Mouse (Mus musculus) MEL (cell line): ENCODE results near the gene Nefh. TPM values are rescaled to one million over a fixed set of nuclear protein-coding genes. Genes with fewer than 3 reads are reported as not detected.
A peak's percentile ranks its signal among the peaks of the same experiment; 100 is the strongest.

Source experiments
- DNase-seq: peaks from one replicate; pipeline ENCODE4 v3.0.0; 2011; ENCODE audit warnings: low read depth, low spot score
- H3K27ac ChIP-seq: 2 replicates; pipeline ENCODE4 v1.5.1; 2012; ENCODE audit warnings: low read depth, mild to moderate bottlenecking, control low read depth, low read length, moderate library complexity; ENCODE audit not compliant: control insufficient read depth
- H3K27me3 ChIP-seq, 2 experiments: fragments of 150-350 bp in 1 of 2; sonication (generic) in 1 of 2; 2 replicates each; pipeline ENCODE4 v1.6.1; 2012; ENCODE audit warnings: low read length in 2 of 2, mild to moderate bottlenecking in 2 of 2, improper control_type of control experiment in 1 of 2, moderate library complexity in 1 of 2; ENCODE audit not compliant: insufficient read depth in 2 of 2, control insufficient read depth in 1 of 2
- H3K36me3 ChIP-seq, 2 experiments: 2 replicates each; pipeline ENCODE4 v1.6.1; 2012 to 2014; ENCODE audit warnings: low read length in 2 of 2, improper control_type of control experiment in 1 of 2, inconsistent platforms in 1 of 2, mild to moderate bottlenecking in 1 of 2; ENCODE audit not compliant: insufficient read depth in 2 of 2, control insufficient read depth in 1 of 2
- H3K4me1 ChIP-seq, 2 experiments: fragments of 150-350 bp in 1 of 2; sonication (generic) in 1 of 2; 2 replicates each; pipeline ENCODE4 v1.6.1; 2012; ENCODE audit warnings: low read length in 2 of 2, improper control_type of control experiment in 1 of 2, mild to moderate bottlenecking in 1 of 2; ENCODE audit not compliant: insufficient read depth in 2 of 2, control insufficient read depth in 1 of 2
- H3K4me3 ChIP-seq, 2 experiments: fragments of 150-350 bp in 1 of 2; sonication (generic) in 1 of 2; 2 replicates each; pipeline ENCODE4 v1.5.1; 2012; ENCODE audit warnings: low read depth in 2 of 2, low read length in 2 of 2, mild to moderate bottlenecking in 2 of 2, moderate library complexity in 2 of 2, control low read depth in 1 of 2, improper control_type of control experiment in 1 of 2; ENCODE audit not compliant: control insufficient read depth in 1 of 2, insufficient read depth in 1 of 2
- H3K79me2 ChIP-seq: 2 replicates; pipeline ENCODE4 v1.6.1; 2012; ENCODE audit warnings: mild to moderate bottlenecking, low read length, moderate library complexity; ENCODE audit not compliant: control insufficient read depth, poor library complexity, insufficient read depth
- H3K9ac ChIP-seq: 2 replicates; pipeline ENCODE4 v1.6.1; 2012; ENCODE audit warnings: low read depth, mild to moderate bottlenecking, control low read depth, low read length, moderate library complexity; ENCODE audit not compliant: control insufficient read depth, poor library complexity, severe bottlenecking
- H3K9me3 ChIP-seq: fragments of 150-350 bp; sonication (generic); replicated peaks from 2 replicates; pipeline ENCODE4 v1.6.1; 2012; ENCODE audit warnings: mild to moderate bottlenecking, low read length, improper control_type of control experiment, moderate library complexity; ENCODE audit not compliant: insufficient read depth
- BHLHE40 ChIP-seq: IDR thresholded peaks from 2 replicates; pipeline ENCODE4 v1.6.1; 2012; ENCODE audit warnings: low read depth, mild to moderate bottlenecking, inconsistent platforms, low read length, improper control_type of control experiment, borderline replicate concordance
- CHD1 ChIP-seq: IDR thresholded peaks from 2 replicates; pipeline ENCODE4 v1.6.1; 2012; ENCODE audit warnings: low read depth, mild to moderate bottlenecking, inconsistent platforms, low read length, improper control_type of control experiment
- CTCF ChIP-seq, 3 experiments: IDR thresholded peaks in 2 of 3; conservative IDR thresholded peaks in 1 of 3; 2 replicates each; pipeline ENCODE4 v1.5.1; 2011 to 2012; ENCODE audit warnings: low read length in 3 of 3, low read depth in 2 of 3, mild to moderate bottlenecking in 2 of 3, improper control_type of control experiment in 1 of 3, inconsistent platforms in 1 of 3, mixed read lengths in 1 of 3, moderate library complexity in 1 of 3; ENCODE audit not compliant: control insufficient read depth in 1 of 3, insufficient read depth in 1 of 3, poor library complexity in 1 of 3, severe bottlenecking in 1 of 3
- E2F4 ChIP-seq: IDR thresholded peaks from 2 replicates; pipeline ENCODE4 v1.6.1; 2011; ENCODE audit warnings: low read depth, low read length, improper control_type of control experiment, borderline replicate concordance
- ELF1 ChIP-seq: IDR thresholded peaks from 2 replicates; pipeline ENCODE4 v1.6.1; 2014; ENCODE audit warnings: low read depth, mild to moderate bottlenecking, inconsistent platforms, low read length, improper control_type of control experiment, moderate library complexity
- EP300 ChIP-seq, 2 experiments: IDR thresholded peaks; 2 replicates each; pipeline ENCODE4 v1.6.1; 2011; ENCODE audit warnings: improper control_type of control experiment in 2 of 2, low read length in 2 of 2, low read depth in 1 of 2, mild to moderate bottlenecking in 1 of 2
- ETS1 ChIP-seq: IDR thresholded peaks from 2 replicates; pipeline ENCODE4 v1.6.1; 2012; ENCODE audit warnings: low read depth, mild to moderate bottlenecking, inconsistent platforms, low read length, improper control_type of control experiment, moderate library complexity
- GATA1 ChIP-seq: IDR thresholded peaks from 2 replicates; pipeline ENCODE4 v1.6.1; 2011; ENCODE audit warnings: low read depth, low read length, improper control_type of control experiment
- JUND ChIP-seq: IDR thresholded peaks from 2 replicates; pipeline ENCODE4 v1.6.1; 2011; ENCODE audit warnings: low read depth, mild to moderate bottlenecking, improper control_type of control experiment, low read length
- KAT2A ChIP-seq: conservative IDR thresholded peaks from 2 replicates; pipeline ENCODE4 v1.6.1; 2012; ENCODE audit warnings: low read depth, low read length, improper control_type of control experiment, inconsistent platforms
- MAFK ChIP-seq: IDR thresholded peaks from 2 replicates; pipeline ENCODE4 v1.6.1; 2011; ENCODE audit warnings: low read depth, mild to moderate bottlenecking, low read length, improper control_type of control experiment, borderline replicate concordance
- MAX ChIP-seq: IDR thresholded peaks from 2 replicates; pipeline ENCODE4 v1.6.1; 2011; ENCODE audit warnings: low read length, improper control_type of control experiment
- MEF2A ChIP-seq: IDR thresholded peaks from 2 replicates; pipeline ENCODE4 v1.6.1; 2014; ENCODE audit warnings: low read depth, mild to moderate bottlenecking, inconsistent platforms, low read length, improper control_type of control experiment; ENCODE audit not compliant: poor library complexity, insufficient replicate concordance, severe bottlenecking; ENCODE audit errors: extremely low read depth
- MXI1 ChIP-seq: IDR thresholded peaks from 2 replicates; pipeline ENCODE4 v1.6.1; 2011; ENCODE audit warnings: mild to moderate bottlenecking, low read depth, low read length, improper control_type of control experiment
- MYB ChIP-seq: IDR thresholded peaks from 2 replicates; pipeline ENCODE4 v1.6.1; 2011; ENCODE audit warnings: mild to moderate bottlenecking, low read depth, low read length, improper control_type of control experiment
- MYC ChIP-seq: IDR thresholded peaks from 2 replicates; pipeline ENCODE4 v1.6.1; 2011; ENCODE audit warnings: low read depth, mild to moderate bottlenecking, low read length, improper control_type of control experiment, moderate library complexity
- NELFE ChIP-seq: IDR thresholded peaks from 2 replicates; pipeline ENCODE4 v1.6.1; 2011; ENCODE audit warnings: low read depth, low read length, improper control_type of control experiment
- NRF1 ChIP-seq: IDR thresholded peaks from 2 replicates; pipeline ENCODE4 v1.6.1; 2014; ENCODE audit warnings: low read depth, mild to moderate bottlenecking, inconsistent platforms, low read length, improper control_type of control experiment, moderate library complexity; ENCODE audit not compliant: poor library complexity, insufficient read depth, severe bottlenecking
- POLR2A ChIP-seq, 2 experiments: IDR thresholded peaks; 2 replicates each; pipeline ENCODE4 v1.6.1; 2011 to 2012; ENCODE audit warnings: low read length in 2 of 2, mild to moderate bottlenecking in 2 of 2, control low read depth in 1 of 2, improper control_type of control experiment in 1 of 2, low read depth in 1 of 2, moderate library complexity in 1 of 2; ENCODE audit not compliant: control insufficient read depth in 1 of 2, insufficient read depth in 1 of 2, poor library complexity in 1 of 2
- POLR2AphosphoS2 ChIP-seq: IDR thresholded peaks from 2 replicates; pipeline ENCODE4 v1.6.1; 2011; ENCODE audit warnings: low read length, improper control_type of control experiment
- RAD21 ChIP-seq: IDR thresholded peaks from 2 replicates; pipeline ENCODE4 v1.6.1; 2011; ENCODE audit warnings: mild to moderate bottlenecking, low read depth, low read length, improper control_type of control experiment
- RCOR1 ChIP-seq: IDR thresholded peaks from 2 replicates; pipeline ENCODE4 v1.6.1; 2012; ENCODE audit warnings: low read depth, mild to moderate bottlenecking, inconsistent platforms, low read length, improper control_type of control experiment
- SIN3A ChIP-seq: IDR thresholded peaks from 2 replicates; pipeline ENCODE4 v1.6.1; 2012; ENCODE audit warnings: low read length, improper control_type of control experiment, inconsistent platforms
- SMC3 ChIP-seq: IDR thresholded peaks from 2 replicates; pipeline ENCODE4 v1.6.1; 2011; ENCODE audit warnings: low read depth, low read length, improper control_type of control experiment
- TAL1 ChIP-seq: IDR thresholded peaks from 2 replicates; pipeline ENCODE4 v1.6.1; 2012; ENCODE audit warnings: mild to moderate bottlenecking, inconsistent platforms, low read length, moderate library complexity, mixed read lengths
- TBP ChIP-seq: IDR thresholded peaks from 2 replicates; pipeline ENCODE4 v1.8.0; 2011; ENCODE audit warnings: low read depth, low read length, improper control_type of control experiment
- TCF12 ChIP-seq: IDR thresholded peaks from 2 replicates; pipeline ENCODE4 v1.6.1; 2014; ENCODE audit warnings: low read depth, mild to moderate bottlenecking, inconsistent platforms, low read length, improper control_type of control experiment, moderate library complexity
- UBTF ChIP-seq: IDR thresholded peaks from 2 replicates; pipeline ENCODE4 v1.6.1; 2012; ENCODE audit warnings: low read depth, mild to moderate bottlenecking, inconsistent platforms, low read length, improper control_type of control experiment, moderate library complexity, borderline replicate concordance; ENCODE audit not compliant: insufficient read depth
- USF1 ChIP-seq: IDR thresholded peaks from 2 replicates; pipeline ENCODE4 v1.6.1; 2014; ENCODE audit warnings: low read depth, mild to moderate bottlenecking, inconsistent platforms, low read length, improper control_type of control experiment, moderate library complexity
- USF2 ChIP-seq, 2 experiments: IDR thresholded peaks; 2 replicates each; pipeline ENCODE4 v1.6.1; 2011 to 2012; ENCODE audit warnings: improper control_type of control experiment in 2 of 2, low read length in 2 of 2, borderline replicate concordance in 1 of 2, inconsistent platforms in 1 of 2, low read depth in 1 of 2, mild to moderate bottlenecking in 1 of 2; ENCODE audit not compliant: insufficient read depth in 1 of 2
- ZC3H11A ChIP-seq: IDR thresholded peaks from 2 replicates; pipeline ENCODE4 v1.6.1; 2012; ENCODE audit warnings: low read depth, mild to moderate bottlenecking, inconsistent platforms, low read length, improper control_type of control experiment
- ZKSCAN1 ChIP-seq: IDR thresholded peaks from 2 replicates; pipeline ENCODE4 v1.6.1; 2012; ENCODE audit warnings: low read depth, mild to moderate bottlenecking, inconsistent platforms, low read length, improper control_type of control experiment, moderate library complexity
- ZMIZ1 ChIP-seq: IDR thresholded peaks from 2 replicates; pipeline ENCODE4 v1.6.1; 2012; ENCODE audit warnings: low read depth, mild to moderate bottlenecking, inconsistent platforms, low read length, improper control_type of control experiment, moderate library complexity
- polyA plus RNA-seq, 2 experiments: library from polyadenylated mRNA; stranded (reverse) in 1 of 2; unstranded in 1 of 2; fragments of >175 nt in 1 of 2; fragments of >200 nt in 1 of 2; gene quantifications; 2 replicates each; pipeline versions ENCODE4 v1.2.1 to v1.2.4; 2012; ENCODE audit warnings: low replicate concordance in 2 of 2, low read depth in 1 of 2; ENCODE audit not compliant: insufficient read length in 2 of 2, insufficient read depth in 1 of 2, missing spikeins in 1 of 2
- total RNA-seq: library from RNA; depleted of rRNA; stranded (reverse); fragments of 300-350 nt; gene quantifications from 2 replicates; pipeline ENCODE4 v1.2.3, GENCODE M21; 2012

Gene Nefh
- total and polyA plus RNA-seq, 3 experiments = 0.03 TPM; not detected in 2

- no peak for TF ChIP-seq BHLHE40
- TF ChIP-seq, all 39 proteins: peak for 9
Observed at GRCm38 (mm10) chr11:4975623-4976022, 27.8 kb upstream of the Nefh start (continued).

- H3K36me3 ChIP-seq = peaks cover 0 to 12% of the 10 kb centered on the region in 2 experiments; a peak in 2 of 4 replicates
- H3K9ac ChIP-seq = peak overlapping the region; percentile 68
- no peaks in the 10 kb centered on the region for H3K79me2 ChIP-seq
- peak overlapping the region; percentile 96 for H3K27ac ChIP-seq
- no peaks in the 10 kb centered on the region for H3K27me3 ChIP-seq
- peak; percentile 83 for DNase-seq
- peaks cover 8 to 22% of the 10 kb centered on the region in 2 experiments for H3K4me1 ChIP-seq
- no peaks in the 10 kb centered on the region for H3K9me3 ChIP-seq
- peak overlapping the region; percentile 21 to 46 for H3K4me3 ChIP-seq
- TF ChIP-seq KAT2A = no peak
- TF ChIP-seq NRF1 = no peak
- no peak for TF ChIP-seq BHLHE40
- no peak for TF ChIP-seq E2F4
- no peak for TF ChIP-seq RAD21
- TF ChIP-seq MAX = no peak
- peak; percentile 19; the same call in 1 of the 2 replicates for TF ChIP-seq TAL1
- TF ChIP-seq MYB = no peak
- 0 out of 2 replicates have a peak, but pooled peaks have one; percentile 5 for TF ChIP-seq ETS1
- no peak for TF ChIP-seq ZKSCAN1
- no peak for TF ChIP-seq JUND
- TF ChIP-seq ELF1 = peak; percentile 57; the same call in 1 of the 2 replicates
- no peak for TF ChIP-seq CHD1
- no peak for TF ChIP-seq ZC3H11A
- TF ChIP-seq MXI1 = peak; percentile 65; the same call in 1 of the 2 replicates
- peak in 1 of 2 experiments; percentile 38; a peak in 2 of 4 replicates for TF ChIP-seq EP300 (IDR thresholded peaks at IDR 0.05; ENCODE audit: low read depth in 1 of 2, low read length in 2 of 2)
- TF ChIP-seq POLR2AphosphoS2 = no peak
- peak; percentile 47 for TF ChIP-seq NELFE
- 0 out of 2 replicates have a peak, but pooled peaks have one; percentile 50 for TF ChIP-seq ZMIZ1
- TF ChIP-seq USF2 (IDR thresholded peaks at IDR 0.05; ENCODE audit: borderline replicate concordance in 1 of 2, insufficient read depth in 1 of 2, low read depth in 1 of 2, low read length in 2 of 2) = no peak
- TF ChIP-seq POLR2A (IDR thresholded peaks at IDR 0.05; ENCODE audit: control insufficient read depth in 1 of 2, insufficient read depth in 1 of 2, low read depth in 1 of 2, low read length in 2 of 2, poor library complexity in 1 of 2) = peak; percentile 27 to 63; a peak in 2 of 4 replicates
- TF ChIP-seq UBTF = no peak
- TF ChIP-seq RCOR1 = 0 out of 2 replicates have a peak, but pooled peaks have one; percentile 47
- TF ChIP-seq CTCF (IDR thresholded peaks at IDR 0.05 in 2 of 3, conservative IDR thresholded peaks at IDR 0.05 in 1 of 3; ENCODE audit: control insufficient read depth in 1 of 3, insufficient read depth in 1 of 3, low read depth in 2 of 3, low read length in 3 of 3, poor library complexity in 1 of 3, severe bottlenecking in 1 of 3) = no peak
- TF ChIP-seq GATA1 = no peak
- TF ChIP-seq MEF2A = no peak
- 0 out of 2 replicates have a peak, but pooled peaks have one; percentile 19 for TF ChIP-seq SIN3A
- TF ChIP-seq TBP = peak; percentile 64
- TF ChIP-seq MAFK = no peak
- TF ChIP-seq USF1 = no peak
- TF ChIP-seq SMC3 = no peak
- 0 out of 2 replicates have a peak, but pooled peaks have one; percentile 37 for TF ChIP-seq MYC
- no peak for TF ChIP-seq TCF12
Observed at GRCm38 (mm10) chr11:4974376-4975122, 26.7 kb upstream of the Nefh start.
